Mouse (Mus musculus) left cerebral cortex, postnatal 10 days (tissue): ENCODE results near the gene Hoxb9. TPM values are rescaled to one million over a fixed set of nuclear protein-coding genes. Genes with fewer than 3 reads are reported as not detected.

ENCODE experiments used
- DNase-seq, 2 experiments: peaks; one replicate each; pipeline ENCODE4 v3.0.0; 2021 to 2022; ENCODE audit warnings: low spot score in 2 of 2, mixed read lengths in 1 of 2; ENCODE audit errors: extremely low spot score in 1 of 2
- intact Hi-C: fragments of 180-260 bp; cut with DNase I; formaldehyde crosslinking; loops from one replicate; pipeline ENCODE4 v1.15.1; 2025
- microRNA-seq: library from miRNA; unstranded; fragments of <30 nt; microRNA quantifications from one replicate; pipeline ENCODE4 v1.2.0, GENCODE M21; 2022
- total RNA-seq, 2 experiments: library from RNA; stranded (reverse); gene quantifications; 2 replicates each; pipeline ENCODE4 v1.2.3; 2021

The Hoxb9 gene
- total RNA-seq, 2 experiments from 2014 or later = not detected

DNA sequence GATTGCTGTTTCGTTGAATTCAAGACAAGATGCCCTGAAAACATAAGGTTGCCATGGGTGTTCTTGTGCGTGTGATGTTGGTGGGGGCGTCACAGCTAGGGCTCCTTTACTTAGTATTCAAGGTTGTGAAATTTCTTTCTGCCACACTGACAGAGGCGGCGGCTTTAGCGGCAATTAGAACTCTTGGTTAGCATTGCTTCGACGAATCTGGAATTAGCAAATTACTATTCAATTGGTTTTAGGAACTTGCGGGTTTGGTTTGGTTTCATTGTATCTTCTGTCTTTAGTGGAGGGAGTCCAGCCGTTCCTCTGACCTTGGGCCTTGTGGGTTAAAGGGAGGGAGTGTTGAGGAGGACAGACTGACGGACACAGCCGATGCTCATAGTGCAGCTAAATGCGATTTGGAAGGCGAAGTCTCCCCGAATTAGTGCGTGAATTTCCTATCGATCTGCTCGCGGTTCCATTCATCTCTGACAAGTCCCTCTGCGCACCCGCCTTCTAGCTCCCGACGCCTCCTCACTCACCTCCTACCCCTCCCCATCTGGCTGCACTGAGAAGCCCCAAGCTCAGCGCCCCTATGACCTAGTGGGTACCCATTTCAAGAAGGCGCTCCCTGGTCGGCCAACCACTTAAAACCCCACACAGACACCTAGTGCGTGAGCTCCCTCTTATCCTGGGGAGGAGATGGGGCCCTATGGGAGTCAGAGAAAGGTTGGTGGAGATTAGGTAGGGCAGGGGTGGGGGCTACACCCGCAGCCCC is 46.5 kb downstream of the Hoxb9 start, which contains the start of gene Hoxb4:
Gene Hoxb4, plus strand, starts transcription at position 660 of the 760 bp plus-strand sequence.
- intact Hi-C loops = no loop called here
- DNase-seq = no peak

DNA sequence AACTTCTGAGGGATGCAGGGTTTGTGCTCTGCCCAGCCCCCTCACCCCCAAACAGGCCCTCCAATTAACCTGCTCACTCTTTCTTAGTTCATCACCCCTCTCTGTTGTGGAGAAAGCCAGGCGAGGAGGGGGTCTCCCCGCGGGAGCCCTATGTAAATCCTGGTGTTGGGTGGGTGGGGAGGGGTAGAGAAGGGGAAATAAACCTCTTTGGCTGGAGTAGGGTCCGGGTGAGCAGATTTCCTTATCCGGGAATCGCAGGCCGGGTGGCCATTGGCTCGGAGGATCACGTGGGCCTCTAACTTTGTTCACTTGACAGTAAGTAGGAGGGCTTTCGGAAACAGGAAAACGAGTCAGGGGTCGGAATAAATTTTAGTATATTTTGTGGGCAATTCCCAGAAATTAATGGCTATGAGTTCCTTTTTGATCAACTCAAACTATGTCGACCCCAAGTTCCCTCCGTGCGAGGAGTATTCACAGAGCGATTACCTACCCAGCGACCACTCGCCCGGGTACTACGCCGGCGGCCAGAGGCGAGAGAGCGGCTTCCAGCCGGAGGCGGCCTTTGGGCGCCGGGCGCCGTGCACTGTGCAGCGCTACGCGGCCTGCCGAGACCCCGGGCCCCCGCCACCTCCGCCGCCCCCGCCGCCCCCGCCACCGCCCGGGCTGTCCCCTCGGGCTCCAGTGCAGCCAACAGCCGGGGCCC is 47.3 kb downstream of the Hoxb9 start:
- no peak for DNase-seq

DNA sequence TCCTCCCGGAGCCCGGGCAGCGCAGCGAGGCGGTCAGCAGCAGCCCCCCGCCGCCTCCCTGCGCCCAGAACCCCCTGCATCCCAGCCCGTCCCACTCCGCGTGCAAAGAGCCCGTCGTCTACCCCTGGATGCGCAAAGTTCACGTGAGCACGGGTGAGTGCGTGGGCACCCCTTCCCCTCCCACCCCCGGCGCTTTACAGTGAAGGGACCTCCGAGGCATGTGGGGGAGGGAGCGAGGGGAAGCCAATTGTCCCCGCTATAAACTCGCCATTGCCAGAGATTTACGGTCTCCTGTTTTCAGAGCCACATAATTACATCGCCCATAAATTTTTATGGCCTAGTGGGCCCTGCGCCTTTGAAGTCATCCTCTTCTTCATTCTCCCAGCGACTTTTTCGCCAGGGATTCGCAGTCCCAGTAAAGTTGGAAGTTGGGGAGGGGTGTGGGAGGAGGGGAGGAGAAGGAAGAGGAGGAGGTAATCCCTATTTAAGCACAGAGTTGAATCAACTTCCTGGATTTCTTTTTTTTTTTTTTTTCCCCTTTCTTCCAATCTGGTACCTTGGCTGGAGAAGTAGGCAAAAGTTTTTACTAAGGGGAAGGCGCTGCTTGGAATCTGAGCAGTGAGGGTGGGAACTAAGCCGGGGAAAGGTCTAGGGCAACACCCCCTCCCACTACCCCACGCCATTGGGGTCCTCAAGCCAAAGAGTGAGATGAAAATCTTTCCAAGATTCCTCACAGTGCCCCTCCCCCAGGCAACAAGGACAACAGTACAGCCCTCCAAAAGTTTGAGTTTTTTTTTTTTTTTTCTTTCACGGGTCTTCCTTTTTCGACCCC is 48.0 kb downstream of the Hoxb9 start:
- DNase-seq = no peak
- intact Hi-C loops = no loop called here

More for the DNA sequence above, 47.3 kb downstream of the Hoxb9 start:
- intact Hi-C loops = no loop called here

DNA sequence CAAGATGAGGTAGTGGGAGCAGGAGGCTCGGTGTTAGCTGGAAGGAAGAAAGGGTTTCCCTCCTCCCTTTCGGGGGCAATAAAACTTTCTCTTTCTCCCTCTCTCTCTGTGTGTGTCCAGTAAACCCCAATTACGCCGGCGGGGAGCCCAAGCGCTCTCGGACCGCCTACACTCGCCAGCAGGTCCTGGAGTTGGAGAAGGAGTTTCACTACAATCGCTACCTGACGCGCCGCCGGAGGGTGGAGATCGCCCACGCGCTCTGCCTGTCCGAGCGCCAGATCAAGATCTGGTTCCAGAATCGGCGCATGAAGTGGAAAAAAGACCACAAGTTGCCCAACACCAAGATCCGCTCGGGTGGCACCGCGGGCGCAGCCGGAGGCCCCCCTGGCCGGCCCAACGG is 48.7 kb downstream of the Hoxb9 start:
- intact Hi-C loops = no loop called here
- no peak for DNase-seq

DNA sequence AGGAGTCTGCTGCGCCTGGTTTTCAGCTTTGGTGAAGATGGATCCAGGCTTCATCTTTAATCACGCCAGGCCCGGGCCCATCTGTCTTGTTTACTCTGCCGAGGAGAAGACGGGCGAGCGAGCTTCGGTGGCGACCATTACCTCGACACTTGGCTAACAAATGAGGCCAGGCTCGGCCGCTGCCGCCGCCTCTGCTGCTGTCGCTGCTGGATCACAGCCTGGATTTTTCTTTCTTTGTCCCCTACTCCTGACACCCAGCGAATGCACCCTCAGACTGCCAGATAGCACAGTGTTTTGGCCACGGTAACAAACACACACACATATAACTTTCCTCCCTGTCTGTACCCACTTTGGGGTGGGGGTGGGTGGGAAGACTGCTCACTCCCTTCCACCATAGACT is 49.4 kb downstream of the Hoxb9 start:
- DNase-seq = no peak
- intact Hi-C loops = no loop called here

DNA sequence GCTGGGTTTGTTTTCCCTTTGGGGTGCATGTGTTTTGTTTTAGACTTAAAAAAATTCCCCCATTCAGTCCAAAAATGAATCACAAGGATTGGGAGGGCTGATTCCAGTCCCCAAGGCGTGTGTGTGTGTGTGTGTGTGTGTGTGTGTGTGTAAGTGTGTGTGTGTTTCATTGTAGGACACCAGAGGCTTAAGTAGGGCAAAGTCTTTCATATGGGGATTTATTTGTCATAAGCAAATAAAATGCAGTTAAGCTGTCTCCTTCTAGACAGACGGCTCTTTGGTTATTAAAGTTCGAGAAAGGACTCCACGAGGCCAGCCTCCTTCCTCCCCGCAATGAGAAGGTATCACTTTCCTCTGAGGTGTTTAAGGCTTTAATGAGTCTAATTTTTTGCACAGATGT is 50.6 kb downstream of the Hoxb9 start:
- intact Hi-C loops = no loop called here
- DNase-seq = no peak

DNA sequence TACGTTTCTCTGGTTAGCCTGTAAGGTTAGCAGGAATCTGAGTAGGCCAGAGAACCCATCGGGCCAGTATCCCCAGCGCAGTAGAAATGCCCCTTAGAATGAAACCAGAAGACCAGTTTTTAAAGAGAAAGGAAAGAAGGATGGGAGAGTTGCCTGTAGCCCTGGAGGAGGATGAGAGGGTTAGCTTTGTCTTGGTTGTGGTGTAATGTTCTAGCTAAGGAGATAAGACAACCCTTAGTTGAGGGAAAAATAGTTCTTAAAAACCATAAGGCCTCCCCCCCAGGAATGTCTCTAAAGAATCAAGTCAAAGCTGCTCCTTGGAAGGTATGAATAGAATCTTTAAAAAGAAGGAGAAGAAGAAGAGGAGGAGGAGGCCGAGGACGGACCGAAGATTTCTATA is 51.5 kb downstream of the Hoxb9 start:
- DNase-seq = no peak
- intact Hi-C loops = no loop called here

DNA sequence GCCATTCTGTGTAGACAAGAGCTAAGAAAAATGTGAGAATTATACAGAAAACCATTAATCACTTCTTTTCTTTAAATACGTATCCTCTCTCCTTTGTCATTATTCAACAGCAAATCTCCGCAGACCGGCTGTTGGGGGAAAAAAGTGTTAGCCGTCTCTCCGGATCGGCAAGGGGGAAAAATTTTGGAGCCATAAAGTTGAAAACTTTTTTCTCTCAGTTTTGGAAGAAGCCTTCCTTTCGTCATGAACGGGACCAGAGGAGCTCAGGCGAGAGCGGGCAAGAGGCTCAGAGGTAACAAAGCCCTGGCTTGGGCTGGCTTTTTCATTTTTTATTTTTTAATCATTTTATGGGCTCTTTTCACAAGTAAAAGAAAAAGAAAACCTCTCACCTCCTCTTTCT is 51.9 kb downstream of the Hoxb9 start, which contains the start of gene Hoxb3:
Gene Hoxb3, plus strand, starts transcription at position 173 of the 400 bp plus-strand sequence.
- intact Hi-C loops = no loop called here

DNA sequence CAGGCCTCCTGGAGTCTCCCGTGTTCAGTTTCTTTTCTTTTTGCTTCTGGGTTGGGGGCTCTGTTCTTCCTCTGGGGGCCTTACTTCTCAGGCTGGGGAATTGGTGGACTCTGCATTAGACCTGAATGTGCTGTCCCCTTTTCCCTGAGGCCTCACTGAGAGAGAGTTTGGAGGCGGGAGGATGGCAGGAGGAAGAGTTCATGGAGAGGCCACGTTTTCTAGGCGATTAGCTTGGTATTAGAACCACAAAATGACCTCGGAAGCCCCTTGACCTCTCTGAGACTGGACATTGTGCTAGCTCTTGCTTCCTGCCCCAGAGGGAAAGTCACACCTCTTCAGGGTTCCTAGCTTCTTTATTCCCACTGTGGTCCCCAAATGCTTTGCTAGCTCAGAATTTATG is 52.9 kb downstream of the Hoxb9 start:
- intact Hi-C loops = no loop called here
- DNase-seq = no peak

More for the DNA sequence above, 51.9 kb downstream of the Hoxb9 start, which contains the start of gene Hoxb3:
- DNase-seq = no peak

DNA sequence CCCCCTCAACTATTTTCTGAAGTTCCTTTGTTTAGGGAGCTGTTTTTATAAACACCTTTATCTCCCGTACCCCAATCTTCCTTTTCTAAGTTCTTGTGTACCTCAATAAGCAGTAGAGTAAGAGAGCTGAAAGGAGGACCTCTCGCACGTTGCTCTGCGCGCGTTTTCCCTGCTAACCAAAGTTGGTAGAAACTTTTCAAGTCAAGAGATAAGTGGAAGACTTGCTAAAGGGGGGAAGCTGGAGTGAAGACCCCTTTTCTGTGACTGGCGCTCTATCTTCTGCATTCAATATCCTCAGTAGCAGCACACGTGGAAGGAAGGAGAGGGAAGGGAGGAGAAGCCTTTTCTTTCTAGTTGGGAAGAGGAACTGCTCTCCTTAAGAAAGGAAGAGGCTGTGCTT is 53.7 kb downstream of the Hoxb9 start:
- DNase-seq = no peak
- intact Hi-C loops = no loop called here

DNA sequence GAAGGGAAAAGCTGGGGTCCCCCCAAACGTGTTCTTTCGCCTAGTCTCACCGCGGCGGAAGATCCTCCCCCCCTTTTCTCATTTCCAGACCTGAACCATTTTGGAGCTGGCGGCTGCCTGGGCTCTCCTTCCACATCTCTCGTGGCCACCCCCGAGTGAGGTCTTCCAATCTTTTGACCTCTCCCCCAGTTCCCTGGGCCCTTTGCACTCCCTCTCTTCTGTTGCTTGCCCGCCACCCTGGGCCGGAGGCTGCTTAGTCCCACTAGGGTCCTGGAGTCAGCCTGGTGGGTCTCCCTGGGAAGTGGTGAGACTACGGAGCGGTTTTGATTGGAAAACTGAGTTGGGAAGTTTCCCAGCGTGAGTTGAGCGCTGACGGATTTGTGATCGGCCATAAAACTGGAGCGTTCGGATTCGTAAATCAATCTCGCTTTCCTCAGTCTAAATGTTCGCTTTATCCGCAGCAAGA is 54.5 kb downstream of the Hoxb9 start:
- DNase-seq = no peak
- intact Hi-C loops = no loop called here

Small RNA genes within 50 kb of the gene (microRNA-seq; reads per million reads assigned to microRNA genes)
- gene Mir10a (3.7 reads per million, percentile 9 among the genes with 10 or more reads in this experiment), gene Mir196a-1 (not detected)

Other genes starting within 250 kb of the Hoxb9 start
- gene Gip, start 246.9 kb upstream of the Hoxb9 start, total RNA-seq = not detected
- 10 to 100 TPM; 87.1 to 96.3 TPM for gene Snf8, start 236.6 kb upstream of the Hoxb9 start, total RNA-seq
- gene Ube2z, start 206.1 kb upstream of the Hoxb9 start, total RNA-seq = 10 to 100 TPM; 63.0 to 64.2 TPM
- gene Atp5g1, start 195.8 kb upstream of the Hoxb9 start, total RNA-seq = 100 to 1,000 TPM; 556 to 586 TPM
- gene Calcoco2, start 159.5 kb upstream of the Hoxb9 start, total RNA-seq = not detected
- under 1 TPM; 0.24 to 0.53 TPM for gene Ttll6, start 137.7 kb upstream of the Hoxb9 start, total RNA-seq
- not detected for gene Hoxb13, start 77.1 kb upstream of the Hoxb9 start, total RNA-seq
- gene Hoxb8, start 10.4 kb downstream of the Hoxb9 start, total RNA-seq = not detected
- gene Hoxb7, start 15.2 kb downstream of the Hoxb9 start, total RNA-seq = not detected
- gene Hoxb6, start 21.0 kb downstream of the Hoxb9 start, total RNA-seq = not detected
- gene Hoxb5, start 31.9 kb downstream of the Hoxb9 start, total RNA-seq = not detected
- gene Hoxb4, start 46.8 kb downstream of the Hoxb9 start, total RNA-seq = not detected
- not detected for gene Hoxb3, start 51.9 kb downstream of the Hoxb9 start, total RNA-seq
- not detected for gene Hoxb2, start 79.1 kb downstream of the Hoxb9 start, total RNA-seq
- not detected for gene Hoxb1, start 94.3 kb downstream of the Hoxb9 start, total RNA-seq
- gene Skap1, start 193.1 kb downstream of the Hoxb9 start, total RNA-seq = 1 to 10 TPM; 1.3 to 1.6 TPM